Mouse (Mus musculus) kidney, adult 10 weeks (tissue): ENCODE measurements around the gene Olfr484. TPM values are rescaled to one million over a fixed set of nuclear protein-coding genes. Genes with fewer than 3 reads are reported as not detected.

Source experiments
- polyA plus RNA-seq: library from polyadenylated mRNA; stranded (reverse); fragments of 350-450 nt; fragmentation: Illumina TruSeq; extraction: RNeasy Lipid Tissue Mini Kit (QIAGEN cat#74804); gene quantifications from one replicate; pipeline ENCODE4 v1.2.3, GENCODE M21; 2014; ENCODE audit warnings: low read depth, low replicate concordance

Olfr484 gene
- polyA plus RNA-seq: not detected

DNA sequence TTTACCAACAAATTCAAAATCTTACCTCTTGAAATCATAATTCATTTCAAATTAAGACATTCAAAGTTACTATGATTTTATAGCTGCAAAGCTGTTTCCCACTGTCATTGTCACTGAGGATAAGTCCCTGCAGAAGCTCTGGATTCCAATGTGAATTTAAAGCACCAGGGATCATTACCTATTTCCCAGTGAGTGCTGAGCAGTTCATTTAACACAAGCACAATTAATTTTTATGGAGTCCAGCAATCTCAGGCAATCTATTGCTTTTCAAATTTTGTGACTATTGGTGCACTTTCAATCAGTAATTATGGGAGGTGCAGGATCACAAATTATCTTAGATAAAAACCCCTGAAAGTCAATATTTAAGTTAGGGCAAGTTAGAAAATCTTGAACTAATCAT is at the start of gene Olfr484:
Gene Olfr484, minus strand, starts transcription at position 101 of the 400 bp plus-strand sequence.

GRCm38 (mm10) chr7:108172642-108173041 is 45.4 kb upstream of the Olfr484 start, which contains the start of gene Olfr486:
Gene Olfr486, minus strand, starts transcription at chr7:108172742.

DNA sequence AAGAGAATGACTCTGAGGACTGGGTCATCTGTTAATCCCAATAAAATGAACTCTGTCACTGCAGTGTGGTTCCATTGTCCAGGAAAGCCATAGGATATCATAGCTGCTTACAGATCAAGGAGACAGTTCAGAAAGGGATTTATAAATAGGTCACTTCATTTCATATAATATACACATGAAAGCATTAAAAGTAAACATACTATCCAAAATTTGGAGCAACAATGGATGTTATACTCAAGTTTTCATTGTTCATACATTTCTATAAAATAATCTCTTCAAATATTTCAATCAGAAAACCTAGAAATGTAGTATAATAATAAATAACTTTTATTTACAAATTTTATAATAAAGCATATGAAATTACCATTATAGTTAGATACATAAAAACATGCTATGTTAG is 32.5 kb upstream of the Olfr484 start, which contains the start of gene Olfr485:
Gene Olfr485, minus strand, starts transcription at position 101 of the 400 bp plus-strand sequence.

DNA sequence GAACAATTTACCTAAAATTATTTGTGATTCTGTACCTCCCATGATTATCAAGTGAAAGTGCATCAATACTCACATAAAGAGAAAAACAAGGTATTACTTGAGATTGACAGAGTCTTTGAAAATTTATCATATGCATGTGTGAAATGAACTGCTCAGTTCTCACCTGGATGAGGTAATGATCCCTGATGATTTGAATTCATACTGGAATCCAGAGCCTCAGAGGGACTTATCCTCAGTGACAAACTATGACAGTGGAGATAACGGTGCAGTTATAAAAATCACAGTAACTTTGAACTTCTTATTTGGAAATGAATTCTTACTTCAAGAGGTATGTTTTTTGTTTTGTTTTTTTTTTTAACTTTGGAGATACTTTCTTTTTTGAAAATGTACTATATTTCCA is 26.7 kb downstream of the Olfr484 start, which contains the start of gene Olfr483:
Gene Olfr483, plus strand, starts transcription at position 301 of the 400 bp plus-strand sequence.

DNA sequence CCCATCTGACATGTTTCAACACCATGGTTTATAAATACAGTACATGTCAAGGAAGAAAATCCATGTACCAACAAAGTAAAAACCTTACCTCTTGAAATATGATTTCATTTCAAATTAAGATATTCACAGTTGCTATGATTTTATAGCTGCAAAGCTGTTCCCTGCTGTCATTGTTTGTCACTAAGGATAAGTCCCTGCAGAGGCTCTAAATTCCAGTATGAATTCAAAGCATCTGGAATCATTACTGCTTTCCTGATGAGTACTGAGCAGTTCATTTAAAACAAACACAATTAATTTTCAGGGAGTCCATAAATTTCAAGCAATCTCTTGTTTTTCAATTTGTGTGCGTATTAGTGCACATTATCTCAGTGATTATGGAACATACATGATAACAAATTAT is 29.8 kb downstream of the Olfr484 start, which contains the start of gene Olfr482:
Gene Olfr482, minus strand, starts transcription at position 101 of the 400 bp plus-strand sequence.

DNA sequence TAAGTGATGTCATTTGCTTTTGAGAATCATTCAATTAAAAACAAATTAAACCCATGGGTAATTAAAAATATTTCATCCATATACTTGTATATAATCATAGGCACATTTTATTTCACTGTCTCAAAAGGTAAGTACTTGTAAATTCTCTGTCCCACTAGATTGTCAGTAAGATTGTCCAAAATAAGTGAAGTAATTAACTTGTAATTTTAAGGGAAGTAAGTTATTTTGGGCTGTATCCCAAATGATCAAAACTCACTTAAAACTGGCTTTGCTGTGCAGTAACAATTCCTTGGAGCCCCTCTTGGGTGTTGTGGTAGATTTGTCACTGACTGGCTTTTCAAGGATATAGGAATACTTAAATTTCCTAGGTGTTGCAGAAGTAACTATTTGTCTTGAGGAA is 47.7 kb downstream of the Olfr484 start, which contains the start of gene Olfr481:
Gene Olfr481, plus strand, starts transcription at position 301 of the 400 bp plus-strand sequence.

Other genes with a start within 250 kb of the Olfr484 start
- gene Olfr472, start 229.5 kb downstream of the Olfr484 start, polyA plus RNA-seq: not detected
- gene Olfr473, start 197.0 kb downstream of the Olfr484 start, polyA plus RNA-seq: not detected
- not detected for gene Olfr474, start 172.8 kb downstream of the Olfr484 start, polyA plus RNA-seq
- not detected for gene Olfr476, start 162.6 kb downstream of the Olfr484 start, polyA plus RNA-seq
- gene Olfr477, start 140.8 kb downstream of the Olfr484 start, polyA plus RNA-seq: not detected
- gene Olfr478, start 93.5 kb downstream of the Olfr484 start, polyA plus RNA-seq: not detected
- not detected for gene Olfr479, start 76.8 kb downstream of the Olfr484 start, polyA plus RNA-seq
- gene Olfr480, start 60.1 kb downstream of the Olfr484 start, polyA plus RNA-seq: not detected
- gene Olfr481, start 47.6 kb downstream of the Olfr484 start, polyA plus RNA-seq: not detected
- gene Olfr482, start 29.9 kb downstream of the Olfr484 start, polyA plus RNA-seq: not detected
- not detected for gene Olfr483, start 26.6 kb downstream of the Olfr484 start, polyA plus RNA-seq
- gene Olfr485, start 32.4 kb upstream of the Olfr484 start, polyA plus RNA-seq: not detected
- not detected for gene Olfr486, start 45.3 kb upstream of the Olfr484 start, polyA plus RNA-seq
- not detected for gene Olfr487, start 87.2 kb upstream of the Olfr484 start, polyA plus RNA-seq
- not detected for gene Olfr488, start 130.9 kb upstream of the Olfr484 start, polyA plus RNA-seq
- not detected for gene Olfr490, start 161.5 kb upstream of the Olfr484 start, polyA plus RNA-seq
- gene Olfr491, start 186.0 kb upstream of the Olfr484 start, polyA plus RNA-seq: not detected
- gene Olfr492, start 196.2 kb upstream of the Olfr484 start, polyA plus RNA-seq: not detected
- gene Olfr493, start 219.5 kb upstream of the Olfr484 start, polyA plus RNA-seq: not detected
- not detected for gene Olfr494, start 237.9 kb upstream of the Olfr484 start, polyA plus RNA-seq